Mouse (Mus musculus): ENCODE measurements around the gene C1qtnf2. TPM values are rescaled to one million over a fixed set of nuclear protein-coding genes. Genes with fewer than 3 reads are reported as not detected.

Gene C1qtnf2
- polyA plus RNA-seq, 1 experiment from 2014 or later = 7.9 TPM

DNA sequence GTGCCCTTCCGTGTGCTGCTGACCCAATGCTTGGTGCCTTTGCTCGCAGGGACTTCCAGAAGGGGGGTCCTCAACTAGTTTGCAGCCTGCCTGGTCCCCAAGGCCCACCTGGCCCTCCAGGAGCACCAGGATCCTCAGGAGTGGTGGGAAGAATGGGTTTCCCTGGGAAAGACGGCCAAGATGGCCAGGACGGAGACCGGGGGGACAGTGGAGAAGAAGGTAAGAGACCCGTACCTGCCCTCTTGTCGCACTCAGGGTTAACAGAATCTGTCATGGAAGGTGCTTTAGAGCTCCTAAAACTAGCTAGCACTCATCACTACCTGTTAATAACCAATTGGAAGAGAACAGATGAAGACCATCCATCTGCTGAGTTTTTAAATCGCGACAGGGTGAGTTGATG is 11.8 kb downstream of the C1qtnf2 start:
- no peak overlapping the region for H3K9ac ChIP-seq (replicated peaks; ENCODE audit: low read depth, low read length)
- 80% methylated on average over 9 of the region's 9 CpGs for WGBS
- no peaks in the 10 kb centered on the region for H3K9me3 ChIP-seq (ENCODE audit: control insufficient read depth, low read depth, low read length)
- no peak overlapping the region for H3K27ac ChIP-seq (ENCODE audit: low read length)
- H3K4me1 ChIP-seq (ENCODE audit: control insufficient read depth, insufficient read depth, low read length) = peaks cover 28% of the 10 kb centered on the region
- H3K4me2 ChIP-seq (replicated peaks; ENCODE audit: low read depth, low read length) = no peak overlapping the region
- ATAC-seq (ENCODE audit: insufficient number of reproducible peaks, insufficient read depth, low FRiP score, low read depth) = no peak
- H3K4me3 ChIP-seq (ENCODE audit: low read depth, low read length) = no peak overlapping the region
- no peaks in the 10 kb centered on the region for H3K27me3 ChIP-seq (ENCODE audit: control insufficient read depth, insufficient read depth, low read length)
- H3K36me3 ChIP-seq (ENCODE audit: control insufficient read depth, insufficient read depth, low read length) = no peaks in the 10 kb centered on the region

DNA sequence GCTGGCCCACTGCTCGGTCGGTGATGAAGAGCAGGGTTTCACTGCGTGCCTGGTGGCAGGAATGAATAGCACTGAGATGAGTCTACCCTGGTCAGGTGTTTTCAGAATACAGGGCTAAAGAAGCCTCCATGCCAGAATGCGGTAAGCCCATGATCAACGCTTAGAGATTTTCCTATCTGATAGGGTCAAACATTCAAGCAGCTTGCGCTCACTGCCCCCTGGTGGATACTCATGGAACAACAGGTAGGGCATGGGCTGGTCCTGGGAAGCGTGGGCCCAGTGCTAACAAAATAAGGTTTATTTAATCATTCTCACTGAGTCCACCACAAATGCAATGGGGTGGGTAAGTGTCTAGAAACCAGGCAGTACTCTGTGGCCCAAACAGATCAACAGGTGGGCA is 18.6 kb downstream of the C1qtnf2 start:
- H3K9me3 ChIP-seq (ENCODE audit: control insufficient read depth, low read depth, low read length) = no peaks in the 10 kb centered on the region
- H3K36me3 ChIP-seq (ENCODE audit: control insufficient read depth, insufficient read depth, low read length) = no peaks in the 10 kb centered on the region
- H3K27ac ChIP-seq (ENCODE audit: low read length) = no peak overlapping the region
- H3K9ac ChIP-seq (replicated peaks; ENCODE audit: low read depth, low read length) = no peak overlapping the region
- peak; percentile 34; the same call in 1 of the 2 replicates for ATAC-seq (ENCODE audit: insufficient number of reproducible peaks, insufficient read depth, low FRiP score, low read depth)
- H3K27me3 ChIP-seq (ENCODE audit: control insufficient read depth, insufficient read depth, low read length) = no peaks in the 10 kb centered on the region
- WGBS = 29% methylated on average over 7 of the region's 7 CpGs
- no peak overlapping the region for H3K4me2 ChIP-seq (replicated peaks; ENCODE audit: low read depth, low read length)
- H3K4me3 ChIP-seq (ENCODE audit: low read depth, low read length) = no peak overlapping the region
- no peaks in the 10 kb centered on the region for H3K4me1 ChIP-seq (ENCODE audit: control insufficient read depth, insufficient read depth, low read length)

DNA sequence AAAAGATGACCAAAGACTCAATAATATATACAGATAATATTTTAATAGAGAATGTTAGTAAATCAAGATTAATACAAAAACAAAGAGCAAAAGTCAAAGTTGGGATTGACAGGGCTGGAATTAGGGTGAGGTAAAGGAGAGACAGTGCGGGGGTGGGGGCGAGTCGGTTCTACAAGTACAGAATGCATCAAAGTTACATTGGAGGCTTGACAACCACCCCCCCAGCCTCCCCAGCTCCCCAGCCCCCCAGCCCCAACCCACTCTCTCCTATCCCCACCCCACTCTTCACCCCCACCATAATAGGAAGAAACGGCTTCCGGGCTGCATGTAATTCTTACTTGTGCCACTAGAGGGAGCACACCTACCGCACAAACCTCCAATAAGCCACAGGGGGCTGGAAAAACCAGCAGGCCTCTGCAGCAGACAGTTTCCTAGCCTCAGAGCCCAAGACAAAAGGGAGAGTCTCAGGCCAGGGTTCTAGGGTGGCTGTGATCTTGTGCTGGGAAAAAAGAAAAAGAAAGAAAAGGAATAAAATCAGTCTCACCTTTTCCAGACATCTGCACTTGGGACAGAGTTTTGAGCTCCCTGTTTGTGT is 19.8 kb downstream of the C1qtnf2 start:
- H3K4me1 ChIP-seq (ENCODE audit: control insufficient read depth, insufficient read depth, low read length) = no peaks in the 10 kb centered on the region
- no peak overlapping the region for H3K4me2 ChIP-seq (replicated peaks; ENCODE audit: low read depth, low read length)
- no peak overlapping the region for H3K27ac ChIP-seq (ENCODE audit: low read length)
- ATAC-seq (ENCODE audit: insufficient number of reproducible peaks, insufficient read depth, low FRiP score, low read depth) = no peak
- no peak overlapping the region for H3K9ac ChIP-seq (replicated peaks; ENCODE audit: low read depth, low read length)
- 20% methylated on average over 6 of the region's 6 CpGs for WGBS
- no peak overlapping the region for H3K4me3 ChIP-seq (ENCODE audit: low read depth, low read length)
- no peaks in the 10 kb centered on the region for H3K27me3 ChIP-seq (ENCODE audit: control insufficient read depth, insufficient read depth, low read length)
- H3K9me3 ChIP-seq (ENCODE audit: control insufficient read depth, low read depth, low read length) = no peaks in the 10 kb centered on the region
- no peaks in the 10 kb centered on the region for H3K36me3 ChIP-seq (ENCODE audit: control insufficient read depth, insufficient read depth, low read length)

DNA sequence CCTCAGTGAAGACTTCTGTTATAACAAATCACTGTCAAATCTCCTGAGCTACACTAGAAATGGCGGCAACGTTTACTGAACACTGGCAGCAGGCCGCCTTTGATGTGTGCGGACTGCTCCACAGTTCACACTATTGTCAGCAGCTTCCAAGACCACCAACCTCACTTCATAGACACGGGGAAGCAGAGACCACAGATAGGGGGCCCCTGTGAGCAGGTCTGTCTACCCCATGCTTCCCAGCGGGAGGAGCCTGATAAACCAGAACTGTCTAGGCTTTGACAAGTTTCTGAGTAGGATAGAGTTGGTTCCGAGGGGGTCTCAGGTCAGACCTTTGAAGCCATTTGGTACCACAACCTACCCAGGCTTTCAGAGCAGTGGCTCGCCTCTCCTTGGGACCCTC is 21.0 kb downstream of the C1qtnf2 start:
- H3K9me3 ChIP-seq (ENCODE audit: control insufficient read depth, low read depth, low read length) = no peaks in the 10 kb centered on the region
- ATAC-seq (ENCODE audit: insufficient number of reproducible peaks, insufficient read depth, low FRiP score, low read depth) = no peak

DNA sequence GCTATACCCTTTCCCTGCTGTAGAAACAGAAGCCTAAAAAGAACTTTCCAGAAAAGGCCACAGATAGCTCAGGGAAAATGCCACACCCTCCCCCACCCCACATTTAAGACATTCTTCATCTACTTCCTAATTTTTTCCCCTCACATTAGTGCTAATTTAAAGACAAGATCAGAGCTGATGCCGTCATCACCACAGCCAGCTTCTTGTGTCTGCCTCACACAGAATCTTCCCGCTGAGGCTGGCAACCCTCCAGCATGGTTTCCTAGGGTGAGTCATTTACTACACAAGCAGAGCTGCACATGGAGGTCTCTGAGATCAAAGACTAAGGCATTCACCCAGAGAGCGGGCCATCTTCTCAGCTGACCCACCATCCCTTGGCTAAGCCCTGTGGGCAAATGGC is 21.5 kb downstream of the C1qtnf2 start:
- no peaks in the 10 kb centered on the region for H3K36me3 ChIP-seq (ENCODE audit: control insufficient read depth, insufficient read depth, low read length)
- no peaks in the 10 kb centered on the region for H3K27me3 ChIP-seq (ENCODE audit: control insufficient read depth, insufficient read depth, low read length)
- no peak overlapping the region for H3K4me3 ChIP-seq (ENCODE audit: low read depth, low read length)
- 57% methylated on average over 3 of the region's 3 CpGs for WGBS
- ATAC-seq (ENCODE audit: insufficient number of reproducible peaks, insufficient read depth, low FRiP score, low read depth) = no peak
- H3K4me1 ChIP-seq (ENCODE audit: control insufficient read depth, insufficient read depth, low read length) = no peaks in the 10 kb centered on the region
- H3K4me2 ChIP-seq (replicated peaks; ENCODE audit: low read depth, low read length) = no peak overlapping the region
- H3K27ac ChIP-seq (ENCODE audit: low read length) = no peak overlapping the region
- no peak overlapping the region for H3K9ac ChIP-seq (replicated peaks; ENCODE audit: low read depth, low read length)
- no peaks in the 10 kb centered on the region for H3K9me3 ChIP-seq (ENCODE audit: control insufficient read depth, low read depth, low read length)

More for the DNA sequence above, 21.0 kb downstream of the C1qtnf2 start:
- no peak overlapping the region for H3K27ac ChIP-seq (ENCODE audit: low read length)
- no peaks in the 10 kb centered on the region for H3K36me3 ChIP-seq (ENCODE audit: control insufficient read depth, insufficient read depth, low read length)
- no peak overlapping the region for H3K9ac ChIP-seq (replicated peaks; ENCODE audit: low read depth, low read length)
- no peaks in the 10 kb centered on the region for H3K27me3 ChIP-seq (ENCODE audit: control insufficient read depth, insufficient read depth, low read length)
- no peak overlapping the region for H3K4me2 ChIP-seq (replicated peaks; ENCODE audit: low read depth, low read length)
- 50% methylated on average over 8 of the region's 8 CpGs for WGBS
- no peaks in the 10 kb centered on the region for H3K4me1 ChIP-seq (ENCODE audit: control insufficient read depth, insufficient read depth, low read length)
- H3K4me3 ChIP-seq (ENCODE audit: low read depth, low read length) = no peak overlapping the region

DNA sequence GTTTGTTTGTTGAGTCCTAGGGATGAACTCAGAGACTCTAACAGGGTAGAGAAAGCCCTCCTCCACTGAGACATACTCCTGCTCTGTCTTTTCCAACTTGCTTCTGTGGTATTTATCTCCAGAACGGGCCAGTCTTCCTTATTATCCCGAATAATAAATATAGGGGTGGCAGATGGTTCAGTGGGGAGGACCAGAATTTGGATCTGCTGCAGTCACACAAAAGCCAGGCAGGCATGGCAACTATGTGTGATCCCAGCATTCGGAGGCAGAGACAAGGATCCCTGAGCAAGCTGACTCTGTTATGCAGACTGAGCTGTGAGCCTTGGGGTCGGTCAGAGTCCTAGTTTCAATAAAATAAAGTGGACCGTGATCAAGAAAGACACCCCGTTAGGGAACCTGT is 27.2 kb downstream of the C1qtnf2 start:
- H3K9ac ChIP-seq (replicated peaks; ENCODE audit: low read depth, low read length) = no peak overlapping the region
- ATAC-seq (ENCODE audit: insufficient number of reproducible peaks, insufficient read depth, low FRiP score, low read depth) = no peak
- WGBS = 80% methylated on average over 6 of the region's 6 CpGs

DNA sequence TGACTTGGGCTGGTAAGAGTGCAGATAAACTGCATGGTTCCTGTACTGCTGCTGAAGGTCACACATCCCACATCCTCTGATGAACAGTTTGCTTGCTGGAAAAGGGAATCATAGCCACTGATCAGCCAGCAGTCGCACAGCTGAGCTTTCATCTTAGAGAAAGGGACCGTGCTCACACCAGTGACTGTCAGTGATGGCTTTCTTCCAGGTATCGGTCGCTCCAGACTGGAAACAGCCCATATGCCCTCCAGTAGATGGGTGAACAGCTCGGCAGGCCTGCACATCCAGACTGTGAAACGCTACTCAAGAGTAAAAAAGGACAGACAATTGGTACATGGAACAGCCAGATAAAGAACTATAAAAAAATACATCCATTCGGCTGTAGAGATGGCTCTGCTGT is 31.1 kb downstream of the C1qtnf2 start:
- Histone ChIP-seq H3K4me1 (ENCODE audit: control insufficient read depth, insufficient read depth, low read length) (no peaks in the 10 kb centered on the region), H3K9me3 (ENCODE audit: control insufficient read depth, low read depth, low read length) (no peaks in the 10 kb centered on the region), H3K36me3 (ENCODE audit: control insufficient read depth, insufficient read depth, low read length) (no peaks in the 10 kb centered on the region), H3K4me3 (ENCODE audit: low read depth, low read length) (no peak overlapping the region), H3K27me3 (ENCODE audit: control insufficient read depth, insufficient read depth, low read length) (no peaks in the 10 kb centered on the region), H3K27ac (ENCODE audit: low read length) (no peak overlapping the region), H3K9ac (replicated peaks; ENCODE audit: low read depth, low read length) (no peak overlapping the region), H3K4me2 (replicated peaks; ENCODE audit: low read depth, low read length) (no peak overlapping the region)
- no peak for ATAC-seq (ENCODE audit: insufficient number of reproducible peaks, insufficient read depth, low FRiP score, low read depth)
- 87% methylated on average over 7 of the region's 7 CpGs for WGBS

More for the DNA sequence above, 27.2 kb downstream of the C1qtnf2 start:
- Histone ChIP-seq H3K4me2 (replicated peaks; ENCODE audit: low read depth, low read length) (no peak overlapping the region), H3K27ac (ENCODE audit: low read length) (no peak overlapping the region), H3K4me1 (ENCODE audit: control insufficient read depth, insufficient read depth, low read length) (no peaks in the 10 kb centered on the region), H3K4me3 (ENCODE audit: low read depth, low read length) (no peak overlapping the region), H3K36me3 (ENCODE audit: control insufficient read depth, insufficient read depth, low read length) (no peaks in the 10 kb centered on the region), H3K9me3 (ENCODE audit: control insufficient read depth, low read depth, low read length) (no peaks in the 10 kb centered on the region), H3K27me3 (ENCODE audit: control insufficient read depth, insufficient read depth, low read length) (no peaks in the 10 kb centered on the region)

DNA sequence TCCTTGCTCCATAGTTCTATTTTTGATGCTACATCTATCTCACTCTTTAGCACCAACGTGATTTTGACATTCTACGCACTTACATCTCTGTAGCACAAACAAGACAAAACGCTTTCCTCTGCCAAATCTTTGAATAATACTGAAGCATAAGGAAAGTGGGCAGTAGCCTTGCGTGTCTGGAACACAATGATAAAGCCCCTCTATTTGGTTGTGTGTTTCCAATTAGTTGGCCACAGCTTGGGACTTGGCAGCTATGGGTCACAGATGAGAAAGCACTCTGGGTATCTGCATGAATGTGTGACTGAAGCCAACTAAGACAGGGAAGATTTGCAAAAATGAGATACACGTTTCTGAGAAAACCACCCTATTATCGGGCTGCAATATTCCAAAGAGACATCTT is 33.9 kb downstream of the C1qtnf2 start:
- no peaks in the 10 kb centered on the region for H3K36me3 ChIP-seq (ENCODE audit: control insufficient read depth, insufficient read depth, low read length)
- WGBS = 85% methylated on average over 6 of the region's 6 CpGs
- no peaks in the 10 kb centered on the region for H3K4me1 ChIP-seq (ENCODE audit: control insufficient read depth, insufficient read depth, low read length)
- no peaks in the 10 kb centered on the region for H3K27me3 ChIP-seq (ENCODE audit: control insufficient read depth, insufficient read depth, low read length)
- no peak overlapping the region for H3K9ac ChIP-seq (replicated peaks; ENCODE audit: low read depth, low read length)
- no peaks in the 10 kb centered on the region for H3K9me3 ChIP-seq (ENCODE audit: control insufficient read depth, low read depth, low read length)
- H3K27ac ChIP-seq (ENCODE audit: low read length) = no peak overlapping the region
- H3K4me3 ChIP-seq (ENCODE audit: low read depth, low read length) = no peak overlapping the region
- no peak for ATAC-seq (ENCODE audit: insufficient number of reproducible peaks, insufficient read depth, low FRiP score, low read depth)
- no peak overlapping the region for H3K4me2 ChIP-seq (replicated peaks; ENCODE audit: low read depth, low read length)

DNA sequence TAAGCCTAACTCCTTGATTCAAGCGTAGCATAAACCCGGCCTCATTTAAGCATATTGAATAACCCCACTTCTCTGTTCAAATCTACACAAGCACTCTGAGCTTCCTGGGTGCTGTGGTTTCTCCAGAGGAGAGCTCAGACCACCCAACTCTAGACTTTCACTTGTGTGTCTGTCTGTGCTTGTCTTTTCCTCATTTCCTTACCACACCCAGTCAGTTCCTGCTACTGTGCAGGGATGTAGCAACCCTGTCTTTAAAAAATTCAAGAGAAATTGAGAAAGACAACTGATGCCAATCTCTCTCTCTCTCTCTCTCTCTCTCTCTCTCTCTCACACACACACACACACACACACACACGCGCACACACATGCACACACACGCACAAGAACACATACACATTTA is 35.8 kb downstream of the C1qtnf2 start:
- H3K9ac ChIP-seq (replicated peaks; ENCODE audit: low read depth, low read length) = no peak overlapping the region
- H3K9me3 ChIP-seq (ENCODE audit: control insufficient read depth, low read depth, low read length) = no peaks in the 10 kb centered on the region
- H3K4me3 ChIP-seq (ENCODE audit: low read depth, low read length) = no peak overlapping the region
- H3K4me1 ChIP-seq (ENCODE audit: control insufficient read depth, insufficient read depth, low read length) = no peaks in the 10 kb centered on the region
- 94% methylated on average over 5 of the region's 5 CpGs for WGBS
- H3K4me2 ChIP-seq (replicated peaks; ENCODE audit: low read depth, low read length) = no peak overlapping the region
- no peaks in the 10 kb centered on the region for H3K36me3 ChIP-seq (ENCODE audit: control insufficient read depth, insufficient read depth, low read length)
- H3K27ac ChIP-seq (ENCODE audit: low read length) = no peak overlapping the region
- H3K27me3 ChIP-seq (ENCODE audit: control insufficient read depth, insufficient read depth, low read length) = no peaks in the 10 kb centered on the region
- ATAC-seq (ENCODE audit: insufficient number of reproducible peaks, insufficient read depth, low FRiP score, low read depth) = no peak

Data from stomach, embryonic 14.5 days (tissue).